Mouse (Mus musculus) E14TG2a.4 (cell line): ENCODE data around the gene Cdc37.

ENCODE experiments used
- H3K27me3 ChIP-seq: 2 replicates; pipeline ENCODE4 v1.6.1; 2014; ENCODE audit warnings: low read length, control low read depth; ENCODE audit not compliant: insufficient read depth
- H3K36me3 ChIP-seq: 2 replicates; pipeline ENCODE4 v1.6.1; 2014; ENCODE audit warnings: low read length, control low read depth; ENCODE audit not compliant: insufficient read depth
- H3K4me1 ChIP-seq: replicated peaks from 2 replicates; pipeline ENCODE4 v1.6.1; 2014; ENCODE audit warnings: low read depth, low read length, control low read depth
- H3K4me3 ChIP-seq: replicated peaks from 2 replicates; pipeline ENCODE4 v1.5.1; 2014; ENCODE audit warnings: mild to moderate bottlenecking, low read length
- H3K9me3 ChIP-seq: 2 replicates; pipeline ENCODE4 v1.6.1; 2014; ENCODE audit warnings: low read length, control low read depth
- CTCF ChIP-seq: conservative IDR thresholded peaks from 2 replicates; pipeline ENCODE4 v1.5.1; 2014; ENCODE audit warnings: low read length
- NANOG ChIP-seq: IDR thresholded peaks from 2 replicates; pipeline ENCODE4 v1.6.1; 2014; ENCODE audit warnings: borderline replicate concordance, low read length, mixed read lengths
- POU5F1 ChIP-seq: IDR thresholded peaks from 2 replicates; pipeline ENCODE4 v1.6.1; 2014; ENCODE audit warnings: low read length, borderline replicate concordance

The Cdc37 gene

GRCm38 (mm10) chr9:21083324-21083723 is 66.5 kb downstream of the Cdc37 start:
- no peak overlapping the region for H3K4me3 ChIP-seq
- H3K36me3 ChIP-seq, result peaks cover 99% of the 10 kb centered on the region
- no peaks in the 10 kb centered on the region for H3K9me3 ChIP-seq
- no peaks in the 10 kb centered on the region for H3K27me3 ChIP-seq
- TF ChIP-seq POU5F1 (no peak), NANOG (no peak), CTCF (no peak)
- peaks cover 72% of the 10 kb centered on the region for H3K4me1 ChIP-seq
